Mouse (Mus musculus) urinary bladder, adult 2 months (tissue): ENCODE measurements around the gene Zfp329. TPM values are rescaled to one million over a fixed set of nuclear protein-coding genes. Genes with fewer than 3 reads are reported as not detected.
A peak's percentile ranks its signal among the peaks of the same experiment; 100 is the strongest.
"Not testable (repeated sequence)": the region's sequence is repeated elsewhere in the genome, so short reads cannot be mapped to it uniquely, and the experiment has no call there.

Experiments
- DNase-seq: peaks from one replicate; pipeline ENCODE4 v3.0.0; 2022; ENCODE audit warnings: low spot score
- polyA plus RNA-seq: library from polyadenylated mRNA; depleted of rRNA; stranded (reverse); fragments of >200 nt; gene quantifications from 2 replicates; pipeline ENCODE4 v1.2.3, GENCODE M21; 2012; rRNA removed

Gene Zfp329
- polyA plus RNA-seq: 12.3 and 13.9 TPM in 2 replicates

DNA sequence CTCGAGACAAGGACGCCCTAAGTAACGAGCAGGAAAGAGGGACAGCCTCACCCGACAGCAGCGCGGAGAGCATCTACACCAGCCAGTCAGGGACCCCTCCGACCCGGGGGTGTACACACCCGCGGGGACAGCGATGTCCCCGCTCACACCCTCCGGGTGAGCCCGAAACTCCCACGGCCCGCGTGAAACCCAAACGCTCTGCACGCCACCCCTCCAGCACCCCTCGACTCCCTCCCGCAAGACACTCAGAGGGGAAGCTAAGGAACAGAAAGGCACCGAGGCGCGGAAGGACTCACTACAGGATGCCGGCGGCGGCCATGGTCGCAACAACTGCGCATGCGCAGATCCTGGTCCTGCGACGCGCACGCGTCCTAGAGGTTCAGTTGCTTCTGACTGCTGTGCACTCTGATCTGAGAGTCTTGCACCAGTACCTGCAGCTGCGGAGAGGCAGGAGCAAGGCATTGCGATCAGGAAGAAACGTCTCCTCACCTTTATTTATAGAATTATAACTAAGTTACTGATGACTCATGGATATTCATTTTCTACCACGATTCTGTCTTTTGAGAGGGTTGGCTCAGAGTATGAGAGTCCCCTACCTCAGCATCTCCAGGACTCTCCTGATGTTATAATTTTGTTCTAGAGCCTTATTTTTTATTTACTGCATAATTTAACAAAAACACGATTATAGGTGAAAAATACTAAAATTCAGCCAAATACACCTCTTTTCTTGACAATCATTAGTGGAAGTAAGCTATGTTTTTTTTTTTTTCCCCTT is at the start of gene Zfp329:
Gene Zfp329, minus strand, starts transcription at position 338 of the 775 bp plus-strand sequence.
- peak; percentile 85 for DNase-seq

DNA sequence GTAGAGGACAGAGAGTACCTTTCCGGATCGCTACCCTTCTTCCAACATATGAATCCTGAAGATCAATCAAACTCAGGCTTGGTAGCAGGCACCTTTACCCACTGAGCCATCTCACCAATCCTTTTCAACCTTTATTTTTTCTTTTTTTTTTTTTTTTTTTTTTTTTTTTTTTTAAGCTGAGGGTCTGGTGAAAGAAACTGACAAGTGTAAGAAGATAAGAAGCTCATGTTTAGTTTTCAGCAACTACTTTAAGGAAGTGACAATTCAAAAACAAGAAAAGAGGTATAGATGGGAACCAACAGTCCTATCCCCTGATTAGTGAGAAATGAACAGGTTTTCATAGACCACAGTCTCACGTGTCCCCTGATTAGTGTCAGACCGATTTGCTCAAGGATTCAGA is 17.1 kb upstream of the Zfp329 start:
- no peak for DNase-seq

DNA sequence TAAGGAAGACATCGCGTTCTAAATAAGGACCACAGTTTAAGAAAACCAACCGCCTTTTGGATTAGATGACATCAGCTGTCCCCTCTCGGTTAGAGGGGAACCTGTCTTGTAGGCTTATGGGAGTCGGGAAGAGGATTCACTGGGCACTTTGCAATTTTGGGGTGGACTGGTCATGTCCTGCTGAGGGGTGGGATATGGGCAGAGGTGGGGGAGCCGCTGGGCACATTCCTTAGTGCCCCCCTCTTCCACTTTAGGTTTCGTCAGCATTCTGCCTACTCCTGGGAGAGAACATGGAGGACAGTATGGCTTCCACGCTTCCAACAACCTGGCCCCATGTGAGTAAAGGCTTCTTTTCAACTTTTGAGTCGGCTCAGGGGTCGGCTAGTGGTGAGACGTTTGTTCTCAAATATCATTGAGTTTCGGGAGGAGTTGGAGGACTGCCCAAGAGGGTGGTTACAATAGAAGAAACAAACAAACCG is 16.6 kb upstream of the Zfp329 start:
- DNase-seq: no peak

DNA sequence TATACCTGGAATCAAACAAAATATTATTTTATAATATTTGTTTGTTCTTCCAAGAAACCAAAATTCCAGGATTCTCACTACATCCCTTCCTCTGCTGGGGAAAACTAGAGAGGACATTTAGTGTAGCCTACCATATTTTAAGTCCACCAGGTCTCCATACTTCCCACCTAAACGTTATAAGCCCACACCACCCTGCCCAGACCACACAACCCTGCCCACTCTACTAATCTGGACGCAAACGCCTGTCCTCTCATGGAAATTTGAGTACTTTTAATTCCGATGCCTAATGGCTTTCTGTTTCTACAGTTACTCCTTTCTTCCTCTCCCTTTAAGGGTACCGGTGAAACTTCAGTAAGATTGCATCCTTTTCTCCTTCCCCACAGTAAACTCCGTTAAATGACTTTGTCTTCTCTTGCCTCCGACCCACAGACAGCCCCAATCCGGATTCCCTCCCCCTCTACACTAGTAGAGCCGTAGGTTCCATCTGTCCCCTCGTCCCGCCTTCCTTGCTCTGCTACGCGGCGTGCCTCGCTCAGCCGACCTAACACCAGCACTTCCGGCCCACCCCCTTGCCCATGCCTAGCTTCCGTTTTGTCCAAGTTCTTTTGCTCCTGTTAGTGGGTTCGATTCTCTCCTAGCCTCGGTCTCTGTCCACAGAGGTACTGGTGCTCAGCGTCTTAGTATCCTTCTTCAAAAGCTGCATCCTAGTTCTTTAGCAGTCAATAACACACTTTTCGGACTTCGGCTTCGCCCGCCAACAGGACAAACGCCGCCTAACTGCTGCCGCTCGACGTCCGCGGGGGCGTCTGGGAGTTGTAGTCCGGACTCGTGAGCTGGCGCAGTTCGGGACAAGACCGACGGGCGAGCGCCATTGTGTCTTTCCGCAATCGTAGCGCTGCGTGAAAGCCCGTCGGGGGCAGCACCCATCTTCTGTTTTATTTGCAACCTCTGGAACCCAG is 15.8 kb upstream of the Zfp329 start, which contains the start of gene Zfp110:
Gene Zfp110, plus strand, starts transcription at position 600 of the 959 bp plus-strand sequence.
- DNase-seq: peak; percentile 79

- no peak for DNase-seq
Measured at GRCm38 (mm10) chr7:12815566-12815965, 3.1 kb downstream of the Zfp329 start.

DNA sequence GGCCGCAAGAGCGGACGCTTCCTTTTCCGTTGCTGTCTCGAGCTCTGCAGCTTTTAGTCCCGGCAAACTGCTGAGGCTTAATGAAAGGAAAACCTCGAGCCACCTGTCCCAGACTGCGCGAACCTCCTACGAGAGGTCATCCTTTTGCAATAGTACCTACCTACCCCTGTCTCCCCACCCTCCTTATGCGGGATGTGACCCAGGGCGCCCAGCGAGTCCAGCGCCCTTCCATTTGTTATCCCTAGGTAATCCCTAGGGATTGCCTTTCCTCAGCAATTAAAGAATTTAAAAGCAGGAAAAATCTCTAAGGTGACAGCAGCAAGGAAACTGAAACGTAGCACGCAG is 15.0 kb downstream of the Zfp329 start:
- no peak for DNase-seq

DNA sequence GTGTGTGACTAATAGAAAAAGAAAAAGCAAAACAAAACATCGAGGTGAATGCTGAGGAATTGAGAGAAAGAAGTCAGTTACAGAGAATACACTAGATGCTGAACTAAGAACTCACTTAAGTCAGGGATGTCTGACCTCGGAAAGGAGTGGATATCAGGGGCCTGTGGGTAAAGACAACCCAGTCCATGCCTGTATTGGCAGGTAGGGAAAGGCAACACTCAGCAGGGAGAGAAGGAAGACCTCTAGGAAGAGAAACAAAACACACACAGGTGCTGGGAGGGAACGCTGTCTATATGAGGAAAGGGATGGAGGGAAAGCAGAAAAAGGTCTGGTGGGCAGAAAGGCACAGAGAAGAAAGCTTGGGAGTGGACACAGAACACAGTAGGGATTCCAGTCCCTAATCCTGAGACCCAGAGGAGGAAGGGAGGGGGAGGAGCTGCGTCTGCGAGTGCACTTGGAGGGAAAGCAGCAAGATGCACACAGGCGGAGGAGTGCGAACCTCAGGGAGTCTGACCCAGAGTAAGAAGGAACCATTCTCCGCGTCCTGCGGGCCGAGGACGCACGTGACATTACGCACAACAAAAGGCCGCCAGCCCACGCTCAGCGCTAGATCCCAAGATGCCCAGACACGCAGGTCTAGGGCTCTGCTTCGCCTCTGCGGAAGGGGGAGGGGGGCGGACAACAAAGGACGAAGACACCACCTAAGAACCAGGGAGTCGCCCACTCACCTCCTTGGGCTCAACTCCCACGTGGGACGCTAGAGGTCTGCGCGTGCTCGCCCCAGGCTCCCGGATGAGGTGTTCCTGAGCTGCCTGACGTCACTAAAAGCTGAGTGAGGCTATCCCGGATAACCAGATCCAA is 15.6 kb downstream of the Zfp329 start, which contains the start of gene Zscan18:
Gene Zscan18, minus strand, starts transcription at position 770 of the 861 bp plus-strand sequence.
- peak; percentile 45 for DNase-seq

GRCm38 (mm10) chr7:12799554-12799953 is 19.1 kb downstream of the Zfp329 start:
- DNase-seq: no peak

DNA sequence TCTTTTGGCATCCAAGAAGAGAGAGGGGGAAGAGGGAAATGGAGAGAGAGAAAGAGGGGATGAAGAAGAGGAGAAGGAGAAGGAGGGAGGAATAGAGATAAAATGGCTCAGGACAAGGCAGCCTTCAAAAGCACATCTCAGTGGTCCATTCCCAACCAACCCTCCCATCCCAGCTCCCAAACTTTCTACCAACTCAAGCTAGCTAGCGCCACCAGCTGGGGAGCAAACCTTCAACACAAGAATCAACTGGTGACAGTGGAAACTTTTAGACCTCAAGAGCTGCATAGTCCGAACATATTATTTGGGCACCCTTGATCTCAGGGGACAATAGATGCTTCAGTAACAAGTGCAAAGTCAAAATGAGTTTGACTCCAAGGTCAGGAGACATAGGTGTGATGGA is 20.7 kb downstream of the Zfp329 start:
- DNase-seq: no peak

- DNase-seq: not testable (repeated sequence)
Measured at GRCm38 (mm10) chr7:12792624-12793023, 26.0 kb downstream of the Zfp329 start.

DNA sequence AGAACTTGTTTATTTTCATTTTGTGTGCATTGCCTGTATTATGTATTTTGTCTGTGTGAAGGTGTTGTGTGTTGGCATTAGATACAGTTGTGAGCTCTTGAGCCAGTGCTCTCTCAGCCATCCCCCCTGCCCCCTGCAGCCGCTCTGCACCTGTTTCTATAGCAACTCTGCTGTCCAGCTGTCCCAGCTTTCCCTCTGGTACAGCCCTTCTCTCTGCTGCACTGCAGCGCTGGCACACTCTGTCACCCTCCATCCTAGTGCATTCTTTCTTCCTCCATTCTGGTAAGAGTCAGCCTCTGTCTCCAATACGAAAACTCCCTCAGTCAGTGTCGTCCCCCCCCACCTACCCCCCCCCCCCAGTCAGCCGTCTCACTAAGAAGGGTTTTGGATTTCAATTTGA is 30.6 kb downstream of the Zfp329 start:
- DNase-seq: no peak

- no peak for DNase-seq
Measured at GRCm38 (mm10) chr7:12787333-12787732, 31.3 kb downstream of the Zfp329 start.

DNA sequence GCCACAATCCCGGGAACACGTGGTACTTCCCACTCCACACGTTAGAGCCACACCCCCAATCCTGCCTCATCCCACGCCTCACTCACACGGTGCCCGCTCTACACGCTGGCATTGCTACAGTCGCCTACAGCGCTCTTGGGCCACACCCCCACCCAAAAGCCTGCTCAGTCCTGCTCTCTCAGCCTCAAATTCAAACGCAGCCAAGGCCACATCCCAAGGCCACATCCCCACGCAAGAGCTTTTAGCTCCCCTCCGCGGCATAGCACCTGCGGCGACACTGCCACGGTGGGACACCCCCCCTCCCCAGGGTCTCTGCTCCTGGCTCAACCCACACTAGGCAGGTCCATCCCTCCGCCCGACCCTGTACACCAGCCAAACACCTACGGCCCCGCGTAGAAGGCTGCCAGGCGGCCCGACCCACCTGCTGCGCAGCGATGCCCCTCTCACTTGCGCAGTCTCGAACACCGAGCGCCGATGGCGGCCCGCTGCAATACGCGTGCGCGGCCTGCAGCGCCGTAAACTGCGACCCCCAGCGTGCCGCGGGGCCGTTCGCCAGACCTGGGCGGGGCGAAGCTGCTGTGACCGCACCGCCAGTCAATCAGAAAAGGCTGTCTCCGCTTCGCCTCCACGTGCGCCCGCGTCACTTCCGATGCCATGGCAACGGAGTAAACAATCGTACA is 38.4 kb downstream of the Zfp329 start:
- DNase-seq: peak; percentile 31

GRCm38 (mm10) chr7:12779782-12780150 is 38.9 kb downstream of the Zfp329 start:
- DNase-seq: no peak

DNA sequence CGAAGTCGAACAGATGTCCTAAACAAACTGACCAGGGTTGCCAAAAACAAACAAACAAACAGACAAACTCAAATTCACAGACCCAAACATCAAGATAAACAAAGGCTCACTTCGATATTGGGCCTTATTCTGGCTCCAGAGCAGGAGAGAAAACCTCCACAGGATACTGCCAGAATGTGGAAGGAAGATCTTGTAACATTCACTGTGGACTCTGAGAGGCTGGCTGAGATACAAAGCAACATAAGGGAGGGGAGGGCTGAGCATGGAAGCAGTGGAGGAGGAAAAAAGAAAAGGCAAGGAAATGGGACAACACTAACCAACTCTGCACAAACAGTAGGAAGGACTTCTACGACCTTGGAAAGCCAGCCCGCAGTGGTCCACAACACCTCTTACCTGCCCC is 39.5 kb downstream of the Zfp329 start:
- DNase-seq: no peak

- no peak for DNase-seq
Measured at GRCm38 (mm10) chr7:12774606-12775005, 44.1 kb downstream of the Zfp329 start.

DNA sequence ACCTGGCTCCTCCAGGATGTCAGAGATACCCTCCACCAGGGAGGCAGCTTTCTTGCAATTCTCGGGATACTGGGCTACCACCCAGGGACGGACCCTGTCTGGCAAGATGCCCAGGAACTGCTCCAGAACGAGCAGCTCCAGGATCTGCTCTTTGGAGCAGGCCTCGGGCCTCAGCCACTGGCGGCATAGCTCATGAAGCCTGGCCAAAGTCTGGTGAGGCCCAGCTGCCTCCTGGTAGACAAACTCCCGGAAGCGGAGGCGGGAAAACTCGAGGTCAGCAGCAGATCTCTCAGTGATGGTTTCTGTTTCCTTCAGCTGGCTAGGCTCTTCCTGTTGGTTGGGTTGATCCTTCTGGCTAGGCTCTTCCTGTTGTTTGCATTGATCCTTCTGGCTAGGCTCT is 44.5 kb downstream of the Zfp329 start:
- DNase-seq: no peak
